Mouse (Mus musculus) liver, embryonic 14.5 days (tissue): ENCODE results near the gene Tac4. TPM values are rescaled to one million over a fixed set of nuclear protein-coding genes. Genes with fewer than 3 reads are reported as not detected.
A peak's percentile ranks its signal among the peaks of the same experiment; 100 is the strongest.

ENCODE experiments used
- ATAC-seq: fragments of 200-750 bp; cut with Nextera tagmentation; 2 replicates; pipeline ENCODE4 v1.8.0; 2017; ENCODE audit warnings: moderate number of reproducible peaks, mild to moderate bottlenecking, moderate library complexity; ENCODE audit not compliant: insufficient read depth
- DNase-seq, 3 experiments: peaks; one replicate each; pipeline ENCODE4 v3.0.0-alpha.2; 2012 to 2013; ENCODE audit warnings: low read depth in 3 of 3, low spot score in 3 of 3
- H3K27ac ChIP-seq: fragments of 300-500 bp; sonication (generic); 2 replicates; pipeline ENCODE4 v1.5.1; 2014; ENCODE audit warnings: moderate library complexity, mild to moderate bottlenecking, control low read depth, inconsistent platforms
- H3K27me3 ChIP-seq: fragments of 300-500 bp; sonication (generic); 2 replicates; pipeline ENCODE4 v1.6.1; 2014; ENCODE audit warnings: mild to moderate bottlenecking, low read length, moderate library complexity; ENCODE audit not compliant: control insufficient read depth, insufficient read depth
- H3K36me3 ChIP-seq: fragments of 300-500 bp; sonication (generic); replicated peaks from 2 replicates; pipeline ENCODE4 v1.6.1; 2014; ENCODE audit warnings: low read depth; ENCODE audit not compliant: control insufficient read depth, insufficient read depth
- H3K4me1 ChIP-seq, 2 experiments: fragments of 200-500 bp in 1 of 2; fragments of 300-500 bp in 1 of 2; sonication (generic) in 1 of 2; replicated peaks; 2 replicates each; pipeline ENCODE4 v1.6.1; 2012 to 2014; ENCODE audit warnings: antibody characterized with exemption in 1 of 2, inconsistent platforms in 1 of 2, low read length in 1 of 2; ENCODE audit not compliant: control insufficient read depth in 2 of 2, insufficient read depth in 2 of 2
- H3K4me2 ChIP-seq: fragments of 300-500 bp; sonication (generic); 2 replicates; pipeline ENCODE4 v1.6.1; 2014; ENCODE audit warnings: low read depth, mild to moderate bottlenecking, control low read depth, moderate library complexity
- H3K4me3 ChIP-seq, 2 experiments: fragments of 200-500 bp in 1 of 2; fragments of 300-500 bp in 1 of 2; sonication (generic) in 1 of 2; 2 replicates each; pipeline ENCODE4 v1.5.1; 2012 to 2014; ENCODE audit warnings: low read depth in 2 of 2, low read length in 2 of 2, mild to moderate bottlenecking in 2 of 2, control low read depth in 1 of 2, inconsistent platforms in 1 of 2, moderate library complexity in 1 of 2; ENCODE audit not compliant: insufficient read depth in 1 of 2
- H3K9ac ChIP-seq: fragments of 300-500 bp; sonication (generic); replicated peaks from 2 replicates; pipeline ENCODE4 v1.6.1; 2014; ENCODE audit warnings: mild to moderate bottlenecking, control low read depth, moderate library complexity
- H3K9me3 ChIP-seq: fragments of 300-500 bp; sonication (generic); 2 replicates; pipeline ENCODE4 v1.6.1; 2016; ENCODE audit warnings: low read length, mixed read lengths; ENCODE audit not compliant: control insufficient read depth
- CTCF ChIP-seq: IDR thresholded peaks from 2 replicates; pipeline ENCODE4 v1.5.1; 2016; ENCODE audit warnings: antibody characterized with exemption, low read depth, control low read depth
- EP300 ChIP-seq: IDR thresholded peaks from 2 replicates; pipeline ENCODE4 v1.6.1; 2016; ENCODE audit warnings: antibody characterized with exemption, low read depth
- WGBS: fragments of 180-500 bp; shearing (Covaris S2); extraction: QIAGEN DNeasy Blood & Tissue Kit; methylation state at CpG from one replicate; pipeline ENCODE4 v1.1.7; 2014; ENCODE audit not compliant: insufficient replicate concordance; 5-methylcytosine and 5-hydroxymethylcytosine counted together
- polyA plus RNA-seq, 2 experiments: library from polyadenylated mRNA; depleted of rRNA in 1 of 2; stranded (reverse) in 1 of 2; unstranded in 1 of 2; fragments of >200 nt; fragmentation: Nextera tagmentation in 1 of 2; extraction: Ambion mirVana in 1 of 2; gene quantifications; 2 replicates each; pipeline versions ENCODE4 v1.2.1 to v1.2.3; 2012 to 2014

Tac4 gene
- polyA plus RNA-seq, 2 experiments, result 0.04 TPM; not detected in 1

- TF ChIP-seq CTCF (no peak), EP300 (no peak)
- H3K4me2 ChIP-seq, result peak overlapping the region; percentile 26; the same call in 1 of the 2 replicates
- peaks cover 27% of the 10 kb centered on the region for H3K27me3 ChIP-seq
- no peak overlapping the region for H3K9ac ChIP-seq
- H3K4me1 ChIP-seq, result no peaks in the 10 kb centered on the region
- no peak overlapping the region for H3K4me3 ChIP-seq
- no peak overlapping the region for H3K27ac ChIP-seq
- WGBS, result under 1% methylated on average over 31 of the region's 31 CpGs
- DNase-seq (no peak), ATAC-seq (no peak)
- H3K36me3 ChIP-seq, result no peaks in the 10 kb centered on the region
- no peaks in the 10 kb centered on the region for H3K9me3 ChIP-seq
Measured at GRCm38 (mm10) chr11:95223473-95223872, 37.9 kb upstream of the Tac4 start.

GRCm38 (mm10) chr11:95224124-95224893 is 37.0 kb upstream of the Tac4 start:
- Histone ChIP-seq H3K27ac (no peak overlapping the region), H3K36me3 (no peaks in the 10 kb centered on the region), H3K4me3 (no peak overlapping the region), H3K9ac (no peak overlapping the region), H3K27me3 (peaks cover 27% of the 10 kb centered on the region), H3K9me3 (no peaks in the 10 kb centered on the region), H3K4me1 (no peaks in the 10 kb centered on the region), H3K4me2 (no peak overlapping the region)
- ATAC-seq (no peak), DNase-seq (no peak)
- TF ChIP-seq CTCF, result no peak
- WGBS, result 13% methylated on average over 15 of the region's 15 CpGs

GRCm38 (mm10) chr11:95225448-95225847 is 35.9 kb upstream of the Tac4 start:
- Histone ChIP-seq H3K4me3 (no peak overlapping the region), H3K4me1 (no peaks in the 10 kb centered on the region), H3K4me2 (no peak overlapping the region), H3K36me3 (no peaks in the 10 kb centered on the region), H3K27me3 (peaks cover 27% of the 10 kb centered on the region), H3K9me3 (no peaks in the 10 kb centered on the region), H3K9ac (no peak overlapping the region), H3K27ac (no peak overlapping the region)
- ATAC-seq, result no peak
- TF ChIP-seq CTCF (no peak), EP300 (no peak)
- WGBS, result 27% methylated on average over 7 of the region's 7 CpGs
- DNase-seq, result no peak

GRCm38 (mm10) chr11:95227467-95227866 is 33.9 kb upstream of the Tac4 start:
- ATAC-seq (no peak), DNase-seq (no peak)
- peaks cover 22% of the 10 kb centered on the region for H3K27me3 ChIP-seq
- H3K4me3 ChIP-seq, result no peak overlapping the region
- H3K4me2 ChIP-seq, result no peak overlapping the region
- no peak overlapping the region for H3K9ac ChIP-seq
- H3K27ac ChIP-seq, result no peak overlapping the region
- H3K36me3 ChIP-seq, result no peaks in the 10 kb centered on the region
- H3K9me3 ChIP-seq, result no peaks in the 10 kb centered on the region
- 44% methylated on average over 5 of the region's 5 CpGs for WGBS
- TF ChIP-seq EP300 (no peak), CTCF (no peak)
- H3K4me1 ChIP-seq, result no peaks in the 10 kb centered on the region

- WGBS, result 11% methylated on average over 24 of the region's 24 CpGs
- TF ChIP-seq EP300 (no peak), CTCF (peak; percentile 85)
- ATAC-seq, result no peak
- Histone ChIP-seq H3K9me3 (no peaks in the 10 kb centered on the region), H3K27ac (no peak overlapping the region), H3K9ac (no peak overlapping the region), H3K27me3 (no peaks in the 10 kb centered on the region), H3K4me2 (peak overlapping the region; percentile 28; the same call in 1 of the 2 replicates), H3K36me3 (no peaks in the 10 kb centered on the region), H3K4me1 (no peaks in the 10 kb centered on the region), H3K4me3 (no peak overlapping the region)
- DNase-seq, result no peak
Measured at GRCm38 (mm10) chr11:95231688-95232328, 29.5 kb upstream of the Tac4 start.
